Mouse (Mus musculus): ENCODE data around the gene Rere. TPM values are rescaled to one million over a fixed set of nuclear protein-coding genes. Genes with fewer than 3 reads are reported as not detected.

Rere gene
- total and polyA plus RNA-seq, 3 experiments, result 19.3 to 46.4 (median 39.0) TPM

DNA sequence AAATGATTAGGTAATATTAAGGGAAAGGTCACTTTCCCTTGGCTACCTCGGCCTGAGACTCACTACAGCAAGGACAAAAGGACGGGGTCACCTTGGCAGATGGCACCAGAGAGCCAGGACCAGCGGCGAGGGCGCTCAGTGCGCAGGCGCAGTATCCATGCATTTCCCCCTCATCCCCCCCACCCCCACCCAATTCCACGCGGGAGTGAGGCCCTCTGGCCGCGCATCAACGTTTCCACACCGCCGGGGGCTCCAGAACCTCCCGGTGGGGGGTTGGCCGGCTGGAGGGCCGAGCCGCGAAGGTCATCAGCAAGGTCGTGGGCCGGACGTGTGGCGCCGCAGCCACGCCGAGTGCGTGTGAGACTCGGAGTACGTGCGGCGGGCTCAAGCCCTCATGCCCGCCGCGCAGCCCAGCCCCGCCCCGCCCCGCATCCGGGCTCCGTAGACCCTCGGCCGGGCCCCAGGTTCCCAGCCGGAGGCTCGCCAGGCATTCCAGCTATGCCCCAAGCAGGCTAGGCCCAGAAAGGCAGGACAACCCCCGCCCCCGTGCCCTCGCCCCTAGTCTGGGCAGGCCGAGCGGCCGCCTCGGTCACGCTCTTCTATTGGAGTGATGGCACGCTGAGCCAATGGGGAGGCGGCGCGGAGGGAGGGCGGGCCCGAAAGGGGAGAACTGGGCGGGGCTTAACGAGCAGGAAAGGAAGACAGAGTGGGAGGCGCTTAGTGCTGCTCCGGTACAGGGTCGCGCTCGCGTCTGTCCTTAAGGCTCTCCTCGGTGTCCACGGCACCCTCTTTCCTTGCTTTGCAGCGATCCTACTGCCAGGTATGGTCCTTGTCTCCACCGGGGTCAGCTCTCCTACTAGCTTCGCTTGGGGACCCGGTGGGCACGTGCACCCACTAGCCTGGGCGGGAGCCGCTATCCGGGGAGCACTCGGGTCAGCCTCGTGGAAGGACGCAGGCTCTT, 44.6 kb upstream of the Rere start, which contains the start of gene Eno1:
Gene Eno1 (plus strand): TSS at position 201 of the 961 bp plus-strand sequence.
- Histone ChIP-seq H3K27ac (peak within 1 kb of the TSS; percentile 99), H3K27me3 (ENCODE audit: control insufficient read depth, insufficient read depth, low read length) (no peaks in the 10 kb centered on the region), H3K4me1 (ENCODE audit: control insufficient read depth, insufficient read depth, low read length) (peaks cover 15% of the 10 kb centered on the region), H3K4me3 (peak within 1 kb of the TSS; percentile 91), H3K36me3 (ENCODE audit: control insufficient read depth, insufficient read depth, low read length) (peaks cover 18% of the 10 kb centered on the region), H3K9ac (ENCODE audit: low read depth, low read length) (peak within 1 kb of the TSS; percentile 79), H3K79me2 (replicated peaks; ENCODE audit: control insufficient read depth, insufficient read depth, low read length) (no peaks in the 10 kb centered on the region; the same call in 1 of the 2 replicates)
- peak; percentile 95 to 98 for DNase-seq
- under 1% methylated on average over 76 of the region's 78 CpGs for WGBS
- TF ChIP-seq POLR2A (IDR thresholded peaks at IDR 0.05; ENCODE audit: insufficient read depth, low read depth, low read length), result peak; percentile 96
- TF ChIP-seq EP300 (IDR thresholded peaks at IDR 0.05; ENCODE audit: insufficient read depth, low read depth, low read length), result peak; percentile 67; the same call in 1 of the 2 replicates
- no peak for TF ChIP-seq CTCF (IDR thresholded peaks at IDR 0.05)
- intact Hi-C loops (cut with DNase I), result loop anchor here (10.0 kb wide), 1 partner anchor 212 kb away; no protein-coding TSS in a partner anchor

DNA sequence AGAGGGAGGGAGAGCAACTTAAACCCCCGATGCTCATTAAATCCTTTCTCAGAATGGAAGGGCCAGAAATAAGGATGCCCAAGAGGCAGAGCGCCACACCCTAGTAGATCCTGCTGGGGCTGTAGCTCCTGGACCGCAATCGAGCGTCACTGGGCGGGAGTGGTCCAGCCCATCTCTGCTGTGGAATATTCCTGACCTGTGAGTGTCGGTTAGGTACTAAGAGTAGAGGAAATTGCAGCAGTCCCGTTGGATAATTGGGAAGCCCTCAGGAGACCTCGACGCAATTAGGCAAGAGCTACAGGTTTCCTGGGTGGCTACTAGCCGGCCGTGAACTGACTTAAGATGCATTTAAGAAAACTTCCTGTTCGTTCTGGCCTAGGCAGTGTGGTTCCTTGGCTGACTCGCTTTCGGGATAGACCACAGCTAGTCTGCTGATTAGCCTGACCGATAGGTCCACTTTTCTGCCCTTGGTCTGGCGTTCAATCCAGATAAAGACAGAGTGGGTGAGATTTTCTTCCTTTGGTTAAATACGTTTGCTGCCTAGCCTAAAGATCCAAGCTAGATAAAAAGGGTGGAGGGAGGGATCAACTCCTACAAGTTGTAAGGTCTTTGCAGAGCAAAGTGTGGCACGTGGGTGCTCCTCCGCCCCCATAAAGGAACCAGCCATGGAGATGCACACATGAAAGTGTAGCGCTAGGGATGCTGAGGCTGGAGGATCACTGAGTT, 43.6 kb upstream of the Rere start:
- Histone ChIP-seq H3K9ac (ENCODE audit: low read depth, low read length) (peak overlapping the region; percentile 79), H3K4me3 (peak overlapping the region; percentile 91), H3K79me2 (replicated peaks; ENCODE audit: control insufficient read depth, insufficient read depth, low read length) (no peaks in the 10 kb centered on the region; the same call in 1 of the 2 replicates), H3K36me3 (ENCODE audit: control insufficient read depth, insufficient read depth, low read length) (peaks cover 21% of the 10 kb centered on the region), H3K27me3 (ENCODE audit: control insufficient read depth, insufficient read depth, low read length) (no peaks in the 10 kb centered on the region), H3K4me1 (ENCODE audit: control insufficient read depth, insufficient read depth, low read length) (peaks cover 15% of the 10 kb centered on the region), H3K27ac (peak overlapping the region; percentile 99)
- WGBS, result 2% methylated on average over 21 of the region's 21 CpGs
- intact Hi-C loops (cut with DNase I), result loop anchor here (10.0 kb wide), 1 partner anchor 213 kb away; no protein-coding TSS in a partner anchor
- peak; percentile 45 to 55 for DNase-seq
- TF ChIP-seq POLR2A (IDR thresholded peaks at IDR 0.05; ENCODE audit: insufficient read depth, low read depth, low read length), result no peak
- TF ChIP-seq EP300 (IDR thresholded peaks at IDR 0.05; ENCODE audit: insufficient read depth, low read depth, low read length), result no peak

DNA sequence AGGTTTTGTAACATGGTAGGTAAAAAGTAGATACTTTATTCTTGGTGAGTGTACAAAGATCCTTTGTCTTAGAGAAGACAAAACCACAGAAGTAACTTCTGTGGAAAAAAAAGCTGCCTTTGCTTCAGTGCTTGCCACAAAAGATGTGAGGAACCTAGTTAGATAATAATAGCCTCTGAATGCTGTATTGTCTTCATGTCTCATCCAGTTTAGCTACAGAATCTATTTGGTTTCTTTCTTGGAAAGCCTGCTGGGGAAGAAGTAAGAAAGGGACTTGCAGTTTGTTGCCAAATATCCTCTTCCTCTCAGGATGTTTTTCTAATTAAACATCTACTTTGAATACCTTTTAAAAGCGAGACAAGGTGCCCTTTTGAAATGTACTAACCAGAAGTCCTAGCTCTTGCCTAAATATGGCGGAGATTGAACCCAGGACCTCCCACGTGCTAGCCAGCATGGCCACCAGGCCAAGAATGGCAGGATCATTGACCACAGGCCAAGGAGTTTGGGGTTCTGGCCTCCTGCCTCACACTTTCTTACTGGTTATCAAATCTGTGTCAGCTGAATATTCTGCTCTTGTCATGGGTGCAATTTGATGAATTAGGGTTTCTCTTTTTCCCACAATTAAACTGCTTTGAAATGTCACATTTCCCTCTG, 42.9 kb upstream of the Rere start:
- Histone ChIP-seq H3K9ac (ENCODE audit: low read depth, low read length) (no peak overlapping the region; the same call in 1 of the 2 replicates), H3K4me1 (ENCODE audit: control insufficient read depth, insufficient read depth, low read length) (peaks cover 15% of the 10 kb centered on the region), H3K27ac (peak overlapping the region; percentile 99), H3K79me2 (replicated peaks; ENCODE audit: control insufficient read depth, insufficient read depth, low read length) (no peaks in the 10 kb centered on the region; the same call in 1 of the 2 replicates), H3K27me3 (ENCODE audit: control insufficient read depth, insufficient read depth, low read length) (no peaks in the 10 kb centered on the region), H3K36me3 (ENCODE audit: control insufficient read depth, insufficient read depth, low read length) (peaks cover 26% of the 10 kb centered on the region), H3K4me3 (peak overlapping the region; percentile 91)
- intact Hi-C loops (cut with DNase I), result loop anchor here (10.0 kb wide), 1 partner anchor 214 kb away; no protein-coding TSS in a partner anchor
- 16% methylated on average over 3 of the region's 3 CpGs for WGBS
- DNase-seq, result peak in 1 of 2 experiments; percentile 53
- no peak for TF ChIP-seq CTCF (IDR thresholded peaks at IDR 0.05)
- no peak for TF ChIP-seq POLR2A (IDR thresholded peaks at IDR 0.05; ENCODE audit: insufficient read depth, low read depth, low read length)

DNA sequence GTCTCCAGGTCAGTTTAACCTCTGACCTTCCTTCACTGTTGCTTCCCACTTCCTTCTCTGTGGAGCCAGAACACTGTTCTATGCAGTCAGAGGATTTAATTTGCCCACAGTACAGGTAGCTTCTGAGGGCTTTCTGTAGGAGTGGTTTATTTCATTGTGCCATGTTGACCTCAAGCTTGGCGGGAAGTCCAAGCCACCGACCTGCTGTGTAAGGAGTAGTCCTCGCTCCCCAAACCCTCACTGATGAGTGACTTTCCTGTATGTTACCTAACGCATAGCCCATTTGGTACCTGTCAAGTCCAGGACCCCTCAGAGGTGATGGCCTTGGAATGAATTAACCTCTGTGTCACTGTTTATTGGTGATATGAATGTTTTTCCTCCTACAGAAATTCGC, 42.4 kb upstream of the Rere start:
- no peaks in the 10 kb centered on the region; the same call in 1 of the 2 replicates for H3K79me2 ChIP-seq (replicated peaks; ENCODE audit: control insufficient read depth, insufficient read depth, low read length)
- TF ChIP-seq POLR2A (IDR thresholded peaks at IDR 0.05; ENCODE audit: insufficient read depth, low read depth, low read length) (no peak), CTCF (IDR thresholded peaks at IDR 0.05) (no peak), EP300 (IDR thresholded peaks at IDR 0.05; ENCODE audit: insufficient read depth, low read depth, low read length) (no peak)
- no peak overlapping the region for H3K9ac ChIP-seq (ENCODE audit: low read depth, low read length)
- DNase-seq, result no peak
- peak overlapping the region; percentile 99 for H3K27ac ChIP-seq
- peaks cover 15% of the 10 kb centered on the region for H3K4me1 ChIP-seq (ENCODE audit: control insufficient read depth, insufficient read depth, low read length)
- no peaks in the 10 kb centered on the region for H3K27me3 ChIP-seq (ENCODE audit: control insufficient read depth, insufficient read depth, low read length)
- WGBS, result 48% methylated on average over 5 of the region's 5 CpGs
- intact Hi-C loops (cut with DNase I), result loop anchor here (10.0 kb wide), 1 partner anchor 214 kb away; no protein-coding TSS in a partner anchor
- peak overlapping the region; percentile 91; the same call in 1 of the 2 replicates for H3K4me3 ChIP-seq
- peaks cover 27% of the 10 kb centered on the region for H3K36me3 ChIP-seq (ENCODE audit: control insufficient read depth, insufficient read depth, low read length)

GRCm38 (mm10) chr4:150239503-150239902, 41.9 kb upstream of the Rere start:
- WGBS, result 28% methylated on average over 6 of the region's 6 CpGs
- intact Hi-C loops (cut with DNase I), result loop anchor here (10.0 kb wide), 1 partner anchor 215 kb away; no protein-coding TSS in a partner anchor
- DNase-seq, result no peak
- Histone ChIP-seq H3K27me3 (ENCODE audit: control insufficient read depth, insufficient read depth, low read length) (no peaks in the 10 kb centered on the region), H3K9ac (ENCODE audit: low read depth, low read length) (no peak overlapping the region), H3K4me1 (ENCODE audit: control insufficient read depth, insufficient read depth, low read length) (peaks cover 15% of the 10 kb centered on the region), H3K27ac (peak overlapping the region; percentile 99; the same call in 1 of the 2 replicates), H3K36me3 (ENCODE audit: control insufficient read depth, insufficient read depth, low read length) (peaks cover 27% of the 10 kb centered on the region), H3K4me3 (peak overlapping the region; percentile 91; the same call in 1 of the 2 replicates), H3K79me2 (replicated peaks; ENCODE audit: control insufficient read depth, insufficient read depth, low read length) (peaks cover under 1% of the 10 kb centered on the region; the same call in 1 of the 2 replicates)
- TF ChIP-seq POLR2A (IDR thresholded peaks at IDR 0.05; ENCODE audit: insufficient read depth, low read depth, low read length) (no peak), EP300 (IDR thresholded peaks at IDR 0.05; ENCODE audit: insufficient read depth, low read depth, low read length) (no peak), CTCF (IDR thresholded peaks at IDR 0.05) (no peak)

All from heart, adult 2 months (tissue).